ENCODE assay signal across 8 mouse cellular contexts in the genomic region with DNA sequence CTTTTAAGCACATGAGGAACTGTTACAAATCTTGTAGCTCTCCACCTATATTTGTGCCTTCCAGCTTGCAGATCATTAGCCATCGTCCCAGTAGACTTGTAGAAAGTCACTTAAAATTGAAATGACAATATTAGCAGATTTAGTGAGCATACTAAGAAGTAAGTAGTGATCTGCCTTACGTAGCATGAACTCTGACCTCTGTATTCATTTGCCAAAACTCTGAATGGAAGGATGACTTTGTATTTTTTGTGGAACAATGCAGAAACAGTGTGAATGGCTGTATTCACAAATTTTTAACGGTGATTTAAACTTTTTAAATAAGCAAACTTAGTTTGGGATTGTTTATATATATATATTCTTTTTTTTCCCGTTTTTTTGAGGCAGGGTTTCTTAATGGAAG. TPM values are rescaled to one million over a fixed set of nuclear protein-coding genes. Genes with fewer than 3 reads are reported as not detected.
DNase-seq lines count a peak whose midpoint lies in the region; ATAC-seq and TF ChIP-seq lines count a peak whose summit lies in the region.

No protein-coding gene starts in this region.

- no peaks in the 10 kb centered on the region for H3K27me3 ChIP-seq in hindbrain, embryonic 15.5 days
- no peaks in the 10 kb centered on the region for H3K27me3 ChIP-seq in midbrain, embryonic 14.5 days (ENCODE audit: control insufficient read depth, insufficient read depth, low read length)

- TF ChIP-seq POLR2A in brain, embryonic 14.5 days (IDR thresholded peaks at IDR 0.05; ENCODE audit: borderline replicate concordance, extremely low read depth, insufficient read depth, insufficient read length, poor library complexity, severe bottlenecking), result no peak

- TF ChIP-seq CTCF in brain, embryonic 14.5 days (IDR thresholded peaks at IDR 0.05; ENCODE audit: borderline replicate concordance, extremely low read depth, insufficient read depth, insufficient read length), result no peak

- H3K36me3 ChIP-seq in hindbrain, embryonic 15.5 days, result no peaks in the 10 kb centered on the region
- H3K36me3 ChIP-seq in midbrain, embryonic 14.5 days (ENCODE audit: control insufficient read depth, insufficient read depth, low read length), result no peaks in the 10 kb centered on the region

- peak; percentile 28 for DNase-seq in kidney, adult 9 months
- no peak for DNase-seq in kidney, adult 11 months
- peak; percentile 3 for DNase-seq in brain, embryonic 14.5 days (ENCODE audit: low read depth)
- no peak for DNase-seq in midbrain, embryonic 14.5 days
- DNase-seq in natural killer cell, adult 2 months (ENCODE audit: low spot score in 2 of 2), result no peak
- DNase-seq in thymus, postnatal 36 days, result no peak
- no peak for DNase-seq in frontal cortex, postnatal 25 days (ENCODE audit: low spot score in 2 of 2)

- H3K9ac ChIP-seq in hindbrain, embryonic 15.5 days, result 0 out of 2 replicates have a peak overlapping the region, but pooled peaks have one; percentile 25
- no peak overlapping the region for H3K9ac ChIP-seq in midbrain, embryonic 14.5 days (replicated peaks; ENCODE audit: low read length)

- ATAC-seq in hindbrain, embryonic 15.5 days (ENCODE audit: low FRiP score, low read depth), result no peak
- no peak for ATAC-seq in midbrain, embryonic 14.5 days (ENCODE audit: low FRiP score, low TSS enrichment)

- H3K27ac ChIP-seq in hindbrain, embryonic 15.5 days (replicated peaks), result no peak overlapping the region
- no peak overlapping the region for H3K27ac ChIP-seq in midbrain, embryonic 14.5 days (replicated peaks; ENCODE audit: low read depth, low read length)

- H3K4me2 ChIP-seq in hindbrain, embryonic 15.5 days, result peak overlapping the region; percentile 55
- H3K4me2 ChIP-seq in midbrain, embryonic 14.5 days (ENCODE audit: low read length), result peak overlapping the region; percentile 55

- 11% methylated on average over 4 of the region's 4 CpGs for WGBS in hindbrain, embryonic 15.5 days
- 16% methylated on average over 4 of the region's 4 CpGs for WGBS in midbrain, embryonic 14.5 days

- H3K4me1 ChIP-seq in hindbrain, embryonic 15.5 days (replicated peaks), result peaks cover 27% of the 10 kb centered on the region
- H3K4me1 ChIP-seq in midbrain, embryonic 14.5 days (ENCODE audit: control insufficient read depth, insufficient read depth, low read length), result peaks cover 15% of the 10 kb centered on the region

- H3K9me3 ChIP-seq in hindbrain, embryonic 15.5 days, result no peaks in the 10 kb centered on the region
- H3K9me3 ChIP-seq in midbrain, embryonic 14.5 days (ENCODE audit: control insufficient read depth, low read length), result no peaks in the 10 kb centered on the region

- peak overlapping the region; percentile 31 for H3K4me3 ChIP-seq in hindbrain, embryonic 15.5 days
- H3K4me3 ChIP-seq in midbrain, embryonic 14.5 days (replicated peaks; ENCODE audit: low read depth, low read length), result peak overlapping the region; percentile 23; the same call in 1 of the 2 replicates

RNA-seq across cellular contexts. Expression of gene Ube2k, which starts 1.8 kb away (rescaled TPM):
- polyA plus RNA-seq in brain, embryonic 14.5 days (2012; rRNA removed), result 88.9 and 105 TPM in 2 replicates
- polyA plus RNA-seq in hindbrain, embryonic 15.5 days (2015; fragmentation: Nextera tagmentation; extraction: Ambion mirVana), result 198 and 201 TPM in 2 replicates
- polyA plus RNA-seq in midbrain, embryonic 14.5 days (2014; fragmentation: Nextera tagmentation; extraction: Ambion mirVana), result 155 and 182 TPM in 2 replicates

RNA-seq across cellular contexts. Expression of gene Smim14, which starts 1.8 kb away (rescaled TPM):
- polyA plus RNA-seq in brain, embryonic 14.5 days (2012; rRNA removed), result 118 and 119 TPM in 2 replicates
- polyA plus RNA-seq in hindbrain, embryonic 15.5 days (2015; fragmentation: Nextera tagmentation; extraction: Ambion mirVana), result 181 and 209 TPM in 2 replicates
- 196 and 212 TPM in 2 replicates for polyA plus RNA-seq in midbrain, embryonic 14.5 days (2014; fragmentation: Nextera tagmentation; extraction: Ambion mirVana)

RNA-seq across cellular contexts. Expression of gene Gm43552, which starts 46.2 kb away (rescaled TPM):
- not detected in 2 replicates for polyA plus RNA-seq in brain, embryonic 14.5 days (2012; rRNA removed)
- polyA plus RNA-seq in hindbrain, embryonic 15.5 days (2015; fragmentation: Nextera tagmentation; extraction: Ambion mirVana), result not detected in 2 replicates
- 3.0 TPM in 1 of 2 replicates, not detected in the other for polyA plus RNA-seq in midbrain, embryonic 14.5 days (2014; fragmentation: Nextera tagmentation; extraction: Ambion mirVana)

Comparison
In these comparisons a context has a peak if more than half of its experiments do, and no peak if none do; other contexts are left out.
1. DNase-seq: peak in kidney, adult 9 months (single experiment) and brain, embryonic 14.5 days (single experiment); none in kidney, adult 11 months (single experiment), midbrain, embryonic 14.5 days (single experiment), natural killer cell, adult 2 months (0 of 2), thymus, postnatal 36 days (0 of 2) and frontal cortex, postnatal 25 days (0 of 2).